Mouse (Mus musculus) Muller cell, postnatal 12 days (primary cell): ENCODE results near the gene Klf13.
A peak's percentile ranks its signal among the peaks of the same experiment; 100 is the strongest.

Source experiments
- DNase-seq: peaks from one replicate; pipeline ENCODE4 v3.0.0-alpha.2; 2015; ENCODE audit errors: inconsistent ontology term

Klf13 gene

DNA sequence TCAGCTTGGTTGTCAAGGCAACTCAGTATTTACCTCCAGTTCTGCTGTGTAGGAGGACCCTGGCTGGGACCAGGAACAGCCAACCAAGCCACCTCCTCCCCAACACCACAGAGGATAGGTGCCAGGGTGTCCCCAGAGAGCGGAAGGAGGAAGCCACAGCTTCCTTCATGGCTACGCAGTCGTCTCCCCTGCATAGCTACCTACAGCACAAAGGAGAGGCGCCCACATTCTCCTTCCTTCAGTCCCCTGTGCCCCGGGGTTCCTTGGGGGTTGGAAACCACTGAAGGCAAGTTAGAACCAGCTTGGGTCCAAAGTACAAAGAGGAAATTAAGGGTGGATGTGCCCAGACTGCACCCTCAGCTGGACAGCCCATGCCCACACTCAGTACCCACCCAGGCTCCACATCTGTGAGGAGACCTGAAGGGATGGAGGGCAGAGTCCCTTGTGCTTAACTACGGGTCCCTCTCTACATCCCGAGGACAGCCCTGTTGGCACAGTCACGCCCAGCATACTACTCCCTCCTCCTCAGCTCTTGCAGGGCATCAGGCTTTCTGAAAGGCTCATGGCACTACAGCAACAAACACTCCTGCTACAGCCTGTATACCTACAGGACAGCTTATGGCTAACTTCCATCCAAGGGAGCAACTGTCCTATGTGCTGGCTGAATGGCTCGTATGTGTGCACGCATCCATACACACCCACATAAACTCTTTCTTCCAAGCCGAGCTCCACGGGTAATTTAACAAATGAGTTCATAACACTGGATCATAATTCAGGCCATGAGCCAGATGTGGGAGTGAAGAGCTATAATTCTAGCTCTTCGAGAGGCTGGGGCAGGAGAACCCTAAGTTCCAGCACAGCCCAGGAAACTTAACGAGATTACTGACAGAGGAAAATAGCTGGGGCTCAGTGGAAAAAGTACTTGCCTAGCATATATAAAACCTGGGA, 13.0 kb downstream of the Klf13 start:
- DNase-seq, result peak; percentile 77

DNA sequence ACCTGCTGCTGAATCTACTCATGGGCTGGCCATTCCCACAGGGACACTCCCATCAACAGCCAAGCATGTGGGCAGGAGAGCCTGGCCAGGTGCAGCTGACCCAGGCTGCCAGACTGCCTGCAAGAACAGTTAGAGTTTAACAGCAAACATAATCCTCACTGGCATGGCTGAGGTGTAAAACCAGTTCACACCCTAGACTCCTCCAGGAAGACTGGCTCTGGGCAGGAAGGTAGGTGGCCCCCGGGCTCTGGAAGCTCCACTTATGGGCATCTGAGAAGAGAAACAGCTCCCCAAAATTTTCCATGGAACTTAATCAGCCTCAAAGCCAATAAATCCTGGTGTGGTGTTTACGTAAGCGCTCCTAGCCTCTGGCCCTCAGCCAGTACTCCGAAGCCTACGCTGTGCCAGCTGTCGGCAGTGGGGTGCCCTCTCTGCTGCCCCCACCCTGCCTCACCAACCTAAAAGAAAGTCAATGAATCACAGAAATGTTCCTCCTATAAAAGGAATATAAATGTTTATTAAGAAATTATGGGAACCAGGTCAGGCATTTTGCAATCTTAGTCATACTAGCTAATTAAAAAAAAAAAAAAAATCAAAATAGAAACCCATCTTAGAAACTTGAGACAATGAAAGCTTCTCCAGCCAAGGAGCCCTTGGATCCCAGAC, 13.8 kb downstream of the Klf13 start:
- peak; percentile 83 for DNase-seq

DNA sequence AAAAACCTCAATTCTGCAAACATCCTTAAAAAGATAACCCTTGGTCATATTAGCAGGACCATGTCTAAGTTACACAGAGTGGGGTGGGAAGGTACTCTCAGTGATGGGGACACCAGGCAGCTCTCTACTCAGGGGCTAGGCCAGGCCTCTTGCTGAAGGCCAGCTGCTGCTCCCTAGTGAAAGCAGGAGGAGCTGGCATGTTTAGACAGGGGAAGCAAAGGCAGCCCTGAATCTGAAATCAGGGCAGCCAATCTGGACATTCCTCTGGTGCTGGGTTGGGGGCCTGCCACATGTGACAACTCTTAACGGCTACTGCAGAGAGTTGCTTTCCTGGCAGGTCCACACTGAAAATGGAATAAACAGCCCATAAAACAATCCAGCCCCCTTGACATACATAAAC, 14.6 kb downstream of the Klf13 start:
- DNase-seq, result no peak

DNA sequence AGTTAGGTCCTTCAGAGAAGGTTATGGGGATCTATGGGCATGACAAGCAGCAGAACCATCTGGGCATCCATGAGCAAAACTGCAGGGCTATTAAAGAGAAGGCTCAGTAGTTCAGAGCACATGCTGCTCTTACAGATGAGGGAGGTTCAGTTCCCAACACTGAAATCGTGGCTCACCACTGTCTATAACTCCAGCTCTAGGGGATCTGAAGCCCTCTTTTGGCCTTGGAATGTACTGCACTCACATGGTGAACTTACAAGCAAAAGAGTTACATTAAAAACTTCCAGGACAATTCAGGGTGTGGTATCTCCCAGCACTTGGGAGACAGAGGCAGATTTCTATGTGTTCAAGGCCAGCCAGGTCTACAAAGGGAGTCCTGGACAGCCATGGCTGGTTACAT, 15.7 kb downstream of the Klf13 start:
- no peak for DNase-seq

DNA sequence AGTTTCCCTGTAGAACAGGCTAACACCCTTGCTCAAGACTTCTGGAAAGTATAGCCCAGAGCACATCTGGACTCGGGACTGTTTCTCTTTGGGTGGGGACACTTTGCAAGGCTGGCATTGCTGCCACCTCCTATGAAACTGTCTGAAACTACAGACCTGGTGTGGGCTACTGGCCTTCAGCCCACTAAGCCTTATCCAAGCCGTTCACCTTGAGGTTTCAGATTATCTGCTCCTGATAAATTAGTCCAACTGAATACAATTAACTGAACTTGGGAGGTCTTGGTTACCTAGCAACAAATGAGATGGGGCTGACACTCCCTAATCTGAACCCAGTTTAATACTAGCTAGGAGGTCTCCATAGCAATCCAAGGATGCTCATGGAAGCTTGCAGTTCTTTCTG, 16.1 kb downstream of the Klf13 start:
- DNase-seq, result no peak

DNA sequence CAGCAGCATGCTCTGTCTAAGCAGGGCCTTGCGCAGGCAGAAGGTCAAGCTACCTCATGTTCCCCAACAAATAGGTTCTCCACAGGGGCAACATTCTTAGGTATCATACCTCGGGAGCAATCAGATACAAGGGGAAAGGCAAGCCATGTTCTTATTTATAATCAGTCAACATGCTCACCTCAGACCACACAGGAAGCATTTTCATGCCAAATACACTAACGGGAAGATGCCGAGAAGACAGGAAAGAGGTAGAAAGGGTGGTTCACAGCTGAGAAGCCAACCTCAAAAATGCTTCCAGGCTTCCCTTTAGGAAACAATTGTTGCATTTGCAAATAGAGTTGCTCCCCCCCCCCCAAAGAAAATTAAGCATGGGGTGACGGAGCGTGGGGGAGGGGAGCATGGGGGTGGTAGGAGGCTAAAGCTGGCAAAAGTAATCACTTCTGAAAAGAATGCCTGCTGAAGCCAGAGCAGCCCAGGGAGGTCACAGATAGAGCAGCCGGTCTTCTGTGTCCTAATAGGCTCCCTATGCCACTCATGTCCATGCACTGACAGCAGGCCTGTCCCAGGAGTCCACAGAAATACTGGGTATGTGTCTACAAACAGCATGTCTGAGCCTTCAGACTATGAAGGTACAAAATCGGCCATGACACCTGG, 16.7 kb downstream of the Klf13 start:
- DNase-seq, result no peak

DNA sequence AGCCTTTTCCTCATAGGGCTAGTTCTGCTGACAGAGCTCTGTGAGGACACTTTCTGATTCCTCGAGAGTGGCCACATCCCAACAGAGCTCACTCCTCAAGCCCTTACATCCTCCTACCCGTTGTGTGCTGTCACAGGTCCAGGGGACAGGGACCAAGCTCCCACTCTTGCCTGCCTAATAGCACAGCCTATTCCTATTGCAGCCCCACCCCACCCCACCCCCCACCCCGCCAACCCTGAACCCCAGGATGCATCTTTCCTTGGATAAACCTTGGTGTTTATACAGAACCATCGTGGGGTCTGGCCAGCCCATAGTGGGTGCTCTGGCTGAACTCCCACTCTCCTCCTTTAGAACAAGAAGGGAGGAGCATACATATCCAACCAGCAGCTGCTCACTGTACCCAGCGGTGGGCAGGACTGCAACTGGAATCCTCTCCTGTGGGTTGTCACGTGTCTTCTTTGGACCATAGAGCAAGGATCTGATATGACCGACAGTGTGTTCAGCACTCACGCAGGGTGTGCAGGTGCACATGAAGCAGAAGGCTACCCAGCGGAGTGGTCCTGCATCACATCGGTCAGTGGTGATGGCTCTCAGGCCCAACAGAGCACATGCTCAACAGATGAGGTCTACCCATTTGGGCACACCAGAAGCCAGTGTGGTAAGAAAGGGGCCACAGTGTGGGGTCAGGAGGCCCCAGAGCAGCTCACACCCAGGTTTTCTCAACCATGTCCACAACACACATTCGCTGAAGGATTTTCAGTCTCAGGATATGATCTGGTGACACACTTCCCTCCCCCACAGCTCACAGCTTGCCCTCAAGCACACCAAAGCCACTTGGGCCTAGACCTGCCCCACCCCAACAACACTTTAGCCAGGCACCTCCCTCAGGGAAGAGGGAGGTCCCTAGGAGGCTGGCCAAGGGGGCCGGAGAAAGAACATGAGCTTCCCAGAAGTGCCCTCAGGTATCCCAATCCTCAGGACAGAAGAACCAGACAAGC, 19.6 kb downstream of the Klf13 start:
- no peak for DNase-seq

DNA sequence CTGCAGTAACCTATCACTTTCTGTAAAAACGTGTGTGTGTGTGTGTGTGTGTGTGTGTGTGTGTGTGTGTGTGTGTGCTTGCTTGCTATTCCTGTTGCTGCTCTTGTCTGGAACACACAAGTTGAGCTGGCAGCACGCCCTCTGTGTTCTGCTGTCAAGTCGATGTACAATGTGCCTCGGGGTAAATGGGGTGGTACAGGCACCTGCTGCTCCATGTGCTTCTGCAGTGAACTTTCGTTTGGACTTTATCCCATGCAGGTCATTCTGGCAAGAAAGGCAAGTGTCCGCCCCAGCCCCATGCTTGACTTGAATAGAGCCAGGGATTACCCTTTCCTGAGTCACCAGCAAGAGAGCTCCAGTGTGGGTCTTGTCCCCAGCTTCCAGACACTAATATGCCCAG, 21.0 kb downstream of the Klf13 start:
- DNase-seq, result peak; percentile 84

DNA sequence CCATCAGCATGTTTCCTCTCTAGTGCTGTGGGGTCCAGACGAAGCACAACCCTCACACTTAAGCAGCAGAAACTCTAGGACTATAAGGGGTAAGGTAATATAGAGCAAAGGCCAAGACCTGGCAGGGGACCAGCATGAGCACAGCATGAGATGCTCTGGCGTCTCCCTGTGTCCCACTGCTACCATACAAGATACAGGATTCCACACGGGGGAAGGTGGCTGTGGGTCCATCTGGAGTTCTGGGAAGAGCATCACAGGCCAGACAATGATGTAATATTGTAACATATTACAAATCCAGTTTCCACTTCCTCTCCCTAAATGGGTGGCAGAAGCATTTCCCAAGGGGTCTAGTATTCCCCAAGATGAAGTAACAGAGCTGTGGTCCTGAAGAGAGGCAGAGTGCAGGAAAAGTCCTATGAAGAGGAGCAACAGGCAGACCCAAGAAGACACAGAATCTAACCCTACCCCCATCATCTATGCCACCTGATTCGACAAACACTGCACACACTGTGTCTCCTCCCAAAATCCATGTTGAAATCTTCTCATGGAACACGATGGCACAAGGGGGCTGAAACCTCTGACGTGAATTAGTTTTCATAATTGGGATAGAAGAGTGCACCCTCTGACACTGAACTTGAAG, 22.3 kb downstream of the Klf13 start, which contains the start of gene E030018B13Rik:
Gene E030018B13Rik, plus strand, starts transcription at position 590 of the 640 bp plus-strand sequence.
- no peak for DNase-seq

DNA sequence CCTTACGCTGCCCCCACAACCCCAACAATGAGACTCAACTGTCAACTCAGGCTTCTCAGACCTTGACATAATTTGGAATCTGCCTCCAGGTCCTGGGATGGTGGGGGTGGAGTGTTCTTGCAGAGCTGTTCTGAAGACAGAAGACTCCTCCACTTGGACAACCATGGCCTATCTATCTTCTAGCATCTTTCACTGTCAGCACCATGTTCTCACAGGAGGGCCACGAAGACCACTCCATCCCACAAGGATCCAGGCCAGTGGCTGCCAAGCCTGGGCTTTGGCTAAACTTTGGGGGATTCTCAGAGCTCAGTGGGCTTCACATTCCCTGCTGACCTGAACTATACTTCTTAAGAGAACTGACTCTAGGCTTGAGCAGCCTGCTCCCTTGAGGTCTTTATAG, 23.8 kb downstream of the Klf13 start:
- no peak for DNase-seq

DNA sequence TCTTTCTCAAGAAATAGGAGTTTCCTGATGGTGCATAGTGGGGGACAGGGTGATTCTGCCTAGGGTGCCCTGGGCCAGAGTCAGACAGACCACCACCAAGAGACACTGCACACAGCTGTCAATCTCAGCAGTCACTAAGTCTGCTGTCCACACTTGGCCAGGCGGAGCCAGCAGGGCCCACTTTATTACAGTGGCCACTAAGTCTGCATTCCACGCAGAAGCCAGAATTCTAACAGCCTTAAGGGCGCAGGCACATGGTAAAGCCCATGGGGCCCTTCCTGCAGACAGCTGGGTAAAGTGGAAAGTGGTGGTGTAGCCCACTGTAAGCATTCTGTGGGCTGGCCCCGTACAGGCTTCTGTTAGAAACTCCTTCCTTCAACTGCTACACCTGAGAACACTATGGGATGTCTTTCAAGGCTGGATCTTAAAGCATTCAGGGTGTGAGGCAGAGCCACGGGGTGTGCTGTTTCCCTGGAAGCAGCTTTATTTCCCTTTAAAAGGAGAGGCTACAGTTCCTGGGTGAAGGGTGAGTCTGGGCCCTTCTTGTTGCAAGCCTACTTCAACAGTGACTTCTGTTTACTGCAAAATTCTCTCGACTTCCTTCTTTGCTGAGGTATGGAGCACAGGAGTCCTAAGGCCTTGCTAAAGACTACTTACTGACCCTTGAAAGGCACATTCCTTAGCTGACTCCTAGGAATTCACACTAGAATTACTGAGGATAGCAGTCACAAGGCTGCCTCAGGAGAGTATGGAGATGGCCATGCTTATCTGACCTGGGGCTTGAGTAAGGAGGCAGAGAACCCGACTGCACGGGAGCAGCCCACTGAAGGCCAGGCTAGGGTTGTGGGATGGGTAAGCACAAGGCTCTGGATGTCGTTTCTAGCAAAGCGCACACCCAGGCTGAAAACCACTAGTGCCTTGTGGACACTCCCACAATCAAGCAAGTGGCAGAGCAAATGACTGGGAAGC, 24.7 kb downstream of the Klf13 start:
- DNase-seq, result no peak

DNA sequence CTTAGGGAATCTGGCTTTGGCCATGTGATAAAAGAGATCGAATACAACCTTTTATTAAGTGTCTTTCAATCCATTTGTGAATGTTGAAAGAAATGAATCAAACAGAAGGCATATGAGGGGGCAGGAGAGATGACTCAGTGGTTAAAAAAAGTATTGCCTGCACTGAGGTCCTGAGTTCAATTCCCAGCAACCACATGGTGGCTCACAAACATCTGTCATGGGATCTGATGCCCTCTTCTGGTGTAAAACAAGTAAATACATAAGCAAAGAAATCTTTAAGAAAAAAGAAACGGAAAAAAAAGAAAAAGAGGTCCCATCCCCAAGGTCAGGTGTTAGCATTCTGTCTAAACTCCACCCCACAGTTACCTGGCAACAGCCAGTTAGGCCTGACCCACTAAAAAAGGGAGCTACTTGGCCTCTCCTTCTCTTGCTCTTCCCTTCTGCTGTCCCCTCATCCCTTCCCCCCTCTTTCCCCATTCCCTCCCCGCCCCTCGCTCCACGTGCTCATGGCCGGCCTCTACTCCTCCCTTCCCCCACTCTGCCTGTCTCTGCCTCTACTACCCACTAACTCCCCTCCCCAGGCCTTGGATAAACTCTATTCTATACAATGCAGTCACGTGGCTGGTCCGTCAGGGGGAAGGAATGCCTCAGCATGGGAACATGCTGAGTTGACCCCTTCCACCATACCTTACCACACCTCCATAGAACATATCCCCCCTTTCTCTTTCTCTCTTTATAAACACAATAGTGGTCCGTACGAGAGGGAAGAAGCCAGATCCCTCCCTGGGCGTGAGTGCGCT, 25.6 kb downstream of the Klf13 start:
- no peak for DNase-seq

DNA sequence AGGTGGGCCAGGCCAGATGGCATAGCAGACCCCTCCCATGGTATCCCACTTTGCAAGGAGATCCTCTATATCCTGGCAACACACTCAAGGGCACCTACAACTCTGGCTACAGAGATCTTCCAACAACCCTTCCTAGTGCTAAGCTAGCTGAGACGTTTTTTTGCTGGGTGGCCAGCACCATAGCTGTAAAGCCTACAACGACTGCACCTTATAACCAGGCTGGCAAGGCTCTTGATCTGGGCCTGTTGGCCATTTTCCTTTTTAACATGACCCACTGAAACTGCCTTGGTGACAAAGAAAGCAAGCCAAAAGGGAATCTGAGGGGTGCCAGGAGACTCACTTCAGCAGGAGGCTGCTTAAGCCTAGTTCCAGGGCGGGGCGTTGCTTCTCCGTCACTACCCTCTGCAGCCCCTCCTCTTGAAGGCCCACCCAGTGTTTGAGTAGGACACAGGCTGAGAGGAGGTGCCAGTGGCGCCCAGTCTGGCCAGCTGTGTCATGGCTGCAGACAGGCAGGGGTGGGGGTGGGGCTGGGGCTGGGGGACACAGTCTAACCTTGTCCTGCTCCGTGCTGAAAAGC, 26.4 kb downstream of the Klf13 start:
- DNase-seq, result no peak

DNA sequence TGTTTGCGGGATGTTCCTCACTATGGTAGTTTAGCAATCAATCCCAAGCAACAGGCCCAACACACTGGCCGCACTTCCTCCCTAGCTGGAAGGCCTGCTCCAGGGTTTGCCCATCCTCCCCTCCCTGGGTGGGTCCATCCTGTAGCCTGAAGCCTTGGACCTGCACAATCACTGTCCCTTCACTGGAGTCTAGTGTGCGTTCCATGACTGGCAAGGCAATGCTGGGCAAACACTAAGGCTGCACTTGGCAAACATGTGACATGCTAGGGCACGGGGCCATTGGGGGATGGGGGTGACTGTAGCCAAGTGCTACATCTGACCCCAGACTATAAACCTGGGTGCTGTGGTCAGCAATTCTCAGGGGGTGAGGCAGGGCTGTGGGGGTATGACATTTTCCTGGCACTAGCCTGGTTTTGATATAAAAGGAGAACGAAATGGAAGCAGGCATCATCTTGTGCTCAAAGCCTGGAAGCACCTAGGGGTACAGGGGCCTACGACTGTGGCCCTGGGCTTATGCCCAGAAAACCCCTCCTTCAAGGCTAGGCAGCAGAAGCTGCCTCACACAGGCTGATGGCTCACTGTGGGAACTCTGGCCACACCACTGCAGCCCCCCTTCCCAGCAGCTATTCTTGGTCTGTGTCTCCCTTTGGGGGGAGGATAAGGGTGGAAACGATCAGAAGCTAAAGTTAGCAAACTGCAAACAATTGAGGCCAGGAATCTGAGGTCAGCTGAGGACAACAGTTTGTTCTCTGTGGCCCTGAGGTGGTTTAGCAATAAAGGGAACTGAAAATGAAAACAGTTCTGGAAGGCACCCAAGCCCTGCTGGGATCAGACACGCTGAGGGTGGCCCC, 27.1 kb downstream of the Klf13 start:
- DNase-seq, result peak; percentile 81

DNA sequence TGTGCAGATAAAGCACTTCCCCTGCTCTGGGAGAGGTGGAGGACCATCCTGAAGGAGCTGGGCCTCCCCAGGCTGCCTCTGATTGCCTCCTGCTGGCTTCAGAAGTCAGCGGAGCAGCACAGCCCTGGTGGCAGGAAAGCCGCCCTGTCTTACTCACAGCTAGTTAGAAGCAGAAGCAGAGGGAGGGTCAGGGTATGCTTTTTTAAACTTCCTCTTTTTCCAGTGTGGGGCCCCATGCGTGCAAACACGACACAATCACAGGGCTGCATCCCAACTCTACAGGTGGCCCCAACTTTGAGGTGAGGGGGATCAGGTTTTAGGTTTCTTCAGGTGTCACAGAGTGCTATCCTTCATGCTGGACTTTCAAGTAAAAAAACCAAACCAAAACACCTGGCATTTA, 27.8 kb downstream of the Klf13 start:
- DNase-seq, result no peak

DNA sequence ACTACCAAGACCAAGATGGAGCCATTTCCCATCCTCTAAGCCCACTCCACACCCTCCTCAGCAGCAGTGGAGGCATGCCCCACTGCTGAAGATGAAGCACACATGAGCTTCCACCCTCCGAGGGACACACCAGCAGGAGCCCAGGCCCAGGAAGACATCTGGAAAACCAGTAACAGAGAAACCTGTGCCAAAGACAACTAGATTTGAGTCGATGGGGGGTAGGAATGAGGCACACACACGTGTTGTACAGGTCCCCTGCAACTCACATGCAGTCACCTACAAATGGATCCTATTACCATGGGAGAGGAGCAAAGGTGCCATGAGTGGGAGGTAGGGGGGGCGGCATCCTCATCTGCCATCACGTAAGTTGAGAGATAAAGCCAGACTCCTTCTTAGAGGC, 28.5 kb downstream of the Klf13 start:
- no peak for DNase-seq

DNA sequence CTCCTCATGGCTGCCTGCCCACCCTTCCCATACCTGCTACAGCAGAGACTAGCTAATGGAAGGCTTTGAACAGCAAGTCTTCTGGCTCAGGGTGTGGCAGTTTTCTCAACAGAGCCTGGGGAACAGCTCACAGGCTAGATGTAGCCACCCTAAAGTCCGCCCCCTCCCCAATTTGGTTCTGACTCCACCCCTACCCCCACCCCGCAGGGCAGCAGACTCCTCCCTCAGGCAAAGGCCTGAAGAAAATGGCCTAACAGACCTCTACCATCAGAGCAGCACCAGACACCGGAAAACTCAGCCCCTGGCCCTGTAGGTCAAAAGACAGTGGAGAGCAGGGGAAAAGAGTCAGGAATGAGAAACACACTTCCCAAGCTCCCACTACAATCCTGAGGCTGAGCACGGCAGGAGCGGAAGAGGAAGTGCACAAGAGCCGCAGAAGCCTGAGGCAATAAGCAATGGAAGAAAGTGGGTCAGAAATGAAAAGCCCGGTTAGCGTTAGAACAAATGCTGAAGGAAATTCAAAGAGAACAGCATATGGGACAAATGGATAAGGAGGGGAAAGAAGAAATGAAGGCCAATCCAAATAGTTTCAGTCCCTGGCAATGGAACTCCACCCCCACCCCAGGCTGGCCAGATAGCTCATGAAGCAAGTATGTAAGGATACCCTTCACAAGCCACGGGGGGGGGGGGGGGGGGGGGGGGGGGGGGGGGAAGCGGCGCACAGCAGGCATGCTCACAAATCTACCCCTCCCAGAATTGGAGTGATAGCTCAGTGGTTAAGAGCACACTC, 30.0 kb downstream of the Klf13 start:
- peak; percentile 67 for DNase-seq
